Mouse (Mus musculus) megakaryocyte, embryonic 14.5 days (primary cell): ENCODE measurements around the gene Kcnip4. TPM values are rescaled to one million over a fixed set of nuclear protein-coding genes. Genes with fewer than 3 reads are reported as not detected.
A peak's percentile ranks its signal among the peaks of the same experiment; 100 is the strongest.

Experiments
- H3K27me3 ChIP-seq: replicated peaks from 2 replicates; pipeline ENCODE3; 2012; ENCODE audit warnings: inconsistent platforms
- H3K36me3 ChIP-seq: replicated peaks from 2 replicates; pipeline ENCODE3; 2012; ENCODE audit warnings: low read length, inconsistent platforms, mixed read lengths
- H3K4me1 ChIP-seq: 2 replicates; pipeline ENCODE4 v1.6.1; 2012; ENCODE audit warnings: inconsistent platforms
- H3K4me3 ChIP-seq: replicated peaks from 2 replicates; pipeline ENCODE3; 2012; ENCODE audit warnings: moderate library complexity, mild to moderate bottlenecking, inconsistent platforms
- H3K9me3 ChIP-seq: 2 replicates; pipeline ENCODE4 v1.6.1; 2012; ENCODE audit warnings: inconsistent platforms
- FLI1 ChIP-seq: IDR thresholded peaks from 2 replicates; pipeline ENCODE4 v1.6.1; 2012; ENCODE audit warnings: low read length, inconsistent platforms, mixed read lengths
- GATA1 ChIP-seq: IDR thresholded peaks from 3 replicates; pipeline ENCODE4 v1.6.1; 2012; ENCODE audit warnings: mixed read lengths, low read length, inconsistent platforms, borderline replicate concordance
- polyA plus RNA-seq: library from polyadenylated mRNA; stranded (reverse); fragments of >175 nt; gene quantifications from 2 replicates; pipeline ENCODE4 v1.2.3, GENCODE M21; 2012; ENCODE audit warnings: low replicate concordance; ENCODE audit not compliant: insufficient read depth

The Kcnip4 gene
- polyA plus RNA-seq, 1 experiment = not detected

- Histone ChIP-seq H3K27me3 (no peaks in the 10 kb centered on the region), H3K36me3 (peaks cover 4% of the 10 kb centered on the region), H3K4me3 (no peak overlapping the region), H3K4me1 (no peaks in the 10 kb centered on the region), H3K9me3 (no peaks in the 10 kb centered on the region)
- TF ChIP-seq FLI1 (no peak), GATA1 (no peak)
Observed at GRCm38 (mm10) chr5:48411462-48411861, 1113.2 kb downstream of the Kcnip4 start.

- H3K4me1 ChIP-seq = no peaks in the 10 kb centered on the region
- no peak overlapping the region for H3K4me3 ChIP-seq
- H3K27me3 ChIP-seq = no peaks in the 10 kb centered on the region
- no peaks in the 10 kb centered on the region for H3K9me3 ChIP-seq
- no peak for TF ChIP-seq FLI1
- no peak for TF ChIP-seq GATA1
- H3K36me3 ChIP-seq = peaks cover 4% of the 10 kb centered on the region
Observed at GRCm38 (mm10) chr5:48410348-48410747, 1114.4 kb downstream of the Kcnip4 start.

- Histone ChIP-seq H3K27me3 (no peaks in the 10 kb centered on the region), H3K4me1 (no peaks in the 10 kb centered on the region), H3K4me3 (no peak overlapping the region), H3K36me3 (peaks cover 8% of the 10 kb centered on the region), H3K9me3 (no peaks in the 10 kb centered on the region)
- TF ChIP-seq FLI1 (no peak), GATA1 (no peak)
Observed at GRCm38 (mm10) chr5:48408276-48408675, 1116.4 kb downstream of the Kcnip4 start.

GRCm38 (mm10) chr5:48402497-48402896, 1122.2 kb downstream of the Kcnip4 start:
- peaks cover 31% of the 10 kb centered on the region for H3K36me3 ChIP-seq
- H3K27me3 ChIP-seq = no peaks in the 10 kb centered on the region
- H3K9me3 ChIP-seq = no peaks in the 10 kb centered on the region
- no peak overlapping the region for H3K4me3 ChIP-seq
- TF ChIP-seq GATA1 = no peak
- TF ChIP-seq FLI1 = no peak
- 0 out of 2 replicates have a peak, but pooled peaks cover 3% of the 10 kb centered on the region for H3K4me1 ChIP-seq

- no peaks in the 10 kb centered on the region for H3K9me3 ChIP-seq
- peaks cover 33% of the 10 kb centered on the region for H3K36me3 ChIP-seq
- no peaks in the 10 kb centered on the region for H3K27me3 ChIP-seq
- no peak for TF ChIP-seq GATA1
- no peak for TF ChIP-seq FLI1
- H3K4me1 ChIP-seq = peaks cover 14% of the 10 kb centered on the region
- H3K4me3 ChIP-seq = peak overlapping the region; percentile 94
Observed at GRCm38 (mm10) chr5:48371890-48372766, 1152.6 kb downstream of the Kcnip4 start.

GRCm38 (mm10) chr5:48349309-48349708, 1175.4 kb downstream of the Kcnip4 start:
- no peak overlapping the region for H3K4me3 ChIP-seq
- no peaks in the 10 kb centered on the region for H3K36me3 ChIP-seq
- no peaks in the 10 kb centered on the region for H3K27me3 ChIP-seq
- H3K9me3 ChIP-seq = no peaks in the 10 kb centered on the region
- peaks cover 5% of the 10 kb centered on the region; the same call in 1 of the 2 replicates for H3K4me1 ChIP-seq
- TF ChIP-seq GATA1 (no peak), FLI1 (no peak)

GRCm38 (mm10) chr5:48345983-48346648, 1178.6 kb downstream of the Kcnip4 start:
- Histone ChIP-seq H3K4me1 (peaks cover 5% of the 10 kb centered on the region; the same call in 1 of the 2 replicates), H3K4me3 (no peak overlapping the region)
- TF ChIP-seq GATA1 (no peak), FLI1 (no peak)

GRCm38 (mm10) chr5:48345095-48345982, 1179.4 kb downstream of the Kcnip4 start:
- Histone ChIP-seq H3K9me3 (no peaks in the 10 kb centered on the region), H3K4me1 (peaks cover 5% of the 10 kb centered on the region; the same call in 1 of the 2 replicates), H3K27me3 (no peaks in the 10 kb centered on the region), H3K4me3 (no peak overlapping the region), H3K36me3 (no peaks in the 10 kb centered on the region)
- TF ChIP-seq FLI1 = no peak
- TF ChIP-seq GATA1 = no peak

More at GRCm38 (mm10) chr5:48345983-48346648, 1178.6 kb downstream of the Kcnip4 start:
- no peaks in the 10 kb centered on the region for H3K36me3 ChIP-seq
- no peaks in the 10 kb centered on the region for H3K9me3 ChIP-seq
- H3K27me3 ChIP-seq = no peaks in the 10 kb centered on the region

- TF ChIP-seq FLI1 (no peak), GATA1 (no peak)
- H3K4me1 ChIP-seq = peaks cover 9% of the 10 kb centered on the region; the same call in 1 of the 2 replicates
- no peaks in the 10 kb centered on the region for H3K27me3 ChIP-seq
- no peaks in the 10 kb centered on the region for H3K9me3 ChIP-seq
- no peak overlapping the region for H3K4me3 ChIP-seq
- no peaks in the 10 kb centered on the region for H3K36me3 ChIP-seq
Observed at GRCm38 (mm10) chr5:48340808-48341433, 1183.8 kb downstream of the Kcnip4 start.
